Mouse (Mus musculus) E14TG2a.4 (cell line): ENCODE data around the gene Gli3.

Experiments
- CTCF ChIP-seq: conservative IDR thresholded peaks from 2 replicates; pipeline ENCODE4 v1.5.1; 2014; ENCODE audit warnings: low read length
- NANOG ChIP-seq: IDR thresholded peaks from 2 replicates; pipeline ENCODE4 v1.6.1; 2014; ENCODE audit warnings: borderline replicate concordance, low read length, mixed read lengths
- POU5F1 ChIP-seq: IDR thresholded peaks from 2 replicates; pipeline ENCODE4 v1.6.1; 2014; ENCODE audit warnings: low read length, borderline replicate concordance

GRCm38 (mm10) chr13:15742777-15743176 lies 279.7 kb downstream of the Gli3 start:
- TF ChIP-seq CTCF: no peak
- TF ChIP-seq NANOG: no peak
- TF ChIP-seq POU5F1: no peak
